Mouse (Mus musculus) liver, embryonic 14.5 days (tissue): ENCODE results near the gene Mindy4.

Experiments used
- CTCF ChIP-seq: IDR thresholded peaks from 2 replicates; pipeline ENCODE4 v1.5.1; 2016; ENCODE audit warnings: antibody characterized with exemption, low read depth, control low read depth
- EP300 ChIP-seq: IDR thresholded peaks from 2 replicates; pipeline ENCODE4 v1.6.1; 2016; ENCODE audit warnings: antibody characterized with exemption, low read depth

GRCm38 (mm10) chr6:55207786-55208185 is 4.6 kb downstream of the Mindy4 start:
- TF ChIP-seq CTCF (no peak), EP300 (no peak)
